Mouse (Mus musculus): ENCODE measurements around the gene Odf3b.

GRCm38 (mm10) chr15:89379429-89379828 is 347 bp upstream of the Odf3b start:
- no peak for TF ChIP-seq CTCF (IDR thresholded peaks at IDR 0.05; ENCODE audit: insufficient read depth, low read length)
- TF ChIP-seq POLR2A (IDR thresholded peaks at IDR 0.05; ENCODE audit: borderline replicate concordance, extremely low read depth, low read depth, low read length): no peak
